Mouse (Mus musculus) kidney, embryonic 14.5 days (tissue): ENCODE results near the gene Nup214. TPM values are rescaled to one million over a fixed set of nuclear protein-coding genes. Genes with fewer than 3 reads are reported as not detected.

ENCODE experiments used
- ATAC-seq: fragments of 200-750 bp; cut with Nextera tagmentation; 2 replicates; pipeline ENCODE4 v1.8.0; 2017; ENCODE audit warnings: moderate number of reproducible peaks, mild to moderate bottlenecking, moderate TSS enrichment, moderate library complexity; ENCODE audit not compliant: low FRiP score, low TSS enrichment
- H3K27ac ChIP-seq: fragments of 300-500 bp; sonication (generic); 2 replicates; pipeline ENCODE4 v1.5.1; 2014; ENCODE audit warnings: low read depth, mild to moderate bottlenecking, low read length, moderate library complexity, mixed read lengths
- H3K27me3 ChIP-seq: fragments of 300-500 bp; sonication (generic); 2 replicates; pipeline ENCODE4 v1.6.1; 2014; ENCODE audit warnings: mild to moderate bottlenecking, low read length; ENCODE audit not compliant: control insufficient read depth, insufficient read depth
- H3K36me3 ChIP-seq: fragments of 300-500 bp; sonication (generic); 2 replicates; pipeline ENCODE4 v1.6.1; 2014; ENCODE audit warnings: low read length, mixed read lengths; ENCODE audit not compliant: control insufficient read depth, insufficient read depth
- H3K4me1 ChIP-seq: fragments of 300-500 bp; sonication (generic); 2 replicates; pipeline ENCODE4 v1.6.1; 2014; ENCODE audit warnings: low read length, mixed read lengths; ENCODE audit not compliant: control insufficient read depth, insufficient read depth
- H3K4me2 ChIP-seq: fragments of 300-500 bp; sonication (generic); replicated peaks from 2 replicates; pipeline ENCODE4 v1.6.1; 2014; ENCODE audit warnings: low read depth, mild to moderate bottlenecking, low read length
- H3K4me3 ChIP-seq: fragments of 300-500 bp; sonication (generic); 2 replicates; pipeline ENCODE4 v1.5.1; 2014; ENCODE audit warnings: mild to moderate bottlenecking, low read length
- H3K9ac ChIP-seq: fragments of 300-500 bp; sonication (generic); 2 replicates; pipeline ENCODE4 v1.6.1; 2014; ENCODE audit warnings: low read depth, mild to moderate bottlenecking, low read length, moderate library complexity
- H3K9me3 ChIP-seq: fragments of 300-500 bp; sonication (generic); 2 replicates; pipeline ENCODE4 v1.6.1; 2016; ENCODE audit warnings: low read length; ENCODE audit not compliant: control insufficient read depth
- WGBS: fragments of 180-500 bp; shearing (Covaris S2); extraction: QIAGEN DNeasy Blood & Tissue Kit; methylation state at CpG from one replicate; pipeline ENCODE4 v1.1.7; 2014; 5-methylcytosine and 5-hydroxymethylcytosine counted together
- polyA plus RNA-seq: library from polyadenylated mRNA; unstranded; fragments of >200 nt; fragmentation: Nextera tagmentation; extraction: Ambion mirVana; gene quantifications from 2 replicates; pipeline ENCODE4 v1.2.1, GENCODE M21; 2014

Gene Nup214
- polyA plus RNA-seq, 1 experiment from 2014 or later, result 97.4 TPM

DNA sequence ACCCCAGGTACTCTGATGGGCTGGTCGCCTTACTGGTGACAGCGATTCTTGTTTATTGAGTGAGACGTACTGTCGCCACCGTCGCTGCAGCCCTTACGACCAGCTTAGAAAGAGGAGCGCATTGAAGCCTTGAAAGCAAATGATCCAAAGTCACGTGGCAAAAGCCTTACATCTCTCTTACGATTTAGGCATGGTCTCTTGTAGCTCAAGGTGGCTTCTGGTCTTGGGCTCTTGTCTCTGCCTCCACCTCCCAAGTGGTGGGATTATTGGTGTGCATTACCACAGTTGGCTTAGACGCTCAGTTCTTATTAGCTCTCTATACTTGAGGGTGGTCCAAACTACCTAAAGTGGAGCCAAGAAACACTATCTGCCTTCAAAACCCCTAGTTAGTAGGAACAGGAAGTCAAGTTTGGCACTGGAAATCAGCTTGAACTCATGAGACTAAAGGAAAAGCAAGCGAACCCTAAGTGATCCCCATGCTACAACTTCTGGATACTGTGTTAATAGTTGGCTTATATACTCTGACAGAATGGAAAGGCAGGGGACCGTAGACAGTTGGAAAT, 654 bp downstream of the Nup214 start:
- Histone ChIP-seq H3K9me3 (no peaks in the 10 kb centered on the region), H3K27me3 (no peaks in the 10 kb centered on the region), H3K9ac (peak overlapping the region; percentile 94), H3K4me3 (peak overlapping the region; percentile 86), H3K4me2 (peak overlapping the region; percentile 65), H3K4me1 (peaks cover 7% of the 10 kb centered on the region; the same call in 1 of the 2 replicates), H3K27ac (no peak overlapping the region), H3K36me3 (peaks cover 46% of the 10 kb centered on the region)
- 9% methylated on average over 13 of the region's 13 CpGs for WGBS
- ATAC-seq, result no peak

DNA sequence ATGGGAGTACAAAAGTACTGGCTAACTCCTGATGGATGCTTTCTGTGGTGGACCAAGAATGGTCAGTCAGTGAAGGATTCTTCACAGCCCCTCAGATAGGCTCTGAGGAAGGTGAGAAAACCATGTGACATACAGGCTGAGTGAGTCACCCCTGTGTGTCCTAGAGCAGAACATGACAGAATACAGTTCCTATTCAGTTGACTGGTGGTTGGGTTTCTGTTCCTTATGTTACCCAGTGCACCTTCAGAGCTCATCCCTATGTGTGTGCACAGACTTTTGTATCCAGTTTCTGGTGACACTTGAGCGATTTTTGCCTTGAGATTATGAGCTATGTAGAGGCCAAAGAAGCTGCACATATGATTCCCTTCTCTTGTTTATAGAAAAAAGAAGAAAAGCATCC, 13.5 kb downstream of the Nup214 start:
- no peak for ATAC-seq
- 85% methylated on average over 1 of the region's 1 CpGs for WGBS

DNA sequence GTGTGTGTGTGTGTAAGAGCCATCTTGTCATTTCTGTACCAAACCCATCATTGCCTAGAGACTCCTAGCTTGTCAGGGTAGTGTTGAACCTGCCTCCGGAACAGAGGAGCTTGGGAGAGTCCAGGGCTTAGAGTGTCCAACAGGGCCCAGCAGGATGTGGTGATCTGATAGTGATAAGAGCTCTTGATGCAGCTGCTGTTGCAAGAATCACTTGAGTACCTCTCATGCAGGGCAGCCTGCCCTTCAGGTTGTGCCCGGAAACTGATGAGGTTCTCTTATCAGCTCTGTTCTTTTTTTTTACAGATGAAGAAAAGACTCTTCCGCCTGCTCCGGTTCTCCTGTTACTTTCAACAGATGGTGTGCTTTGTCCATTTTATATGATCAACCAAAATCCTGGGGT, 16.7 kb downstream of the Nup214 start:
- Histone ChIP-seq H3K9ac (no peak overlapping the region), H3K4me3 (no peak overlapping the region), H3K9me3 (no peaks in the 10 kb centered on the region), H3K27ac (no peak overlapping the region), H3K36me3 (peaks cover 96% of the 10 kb centered on the region), H3K4me2 (no peak overlapping the region), H3K4me1 (no peaks in the 10 kb centered on the region), H3K27me3 (no peaks in the 10 kb centered on the region)
- ATAC-seq, result no peak
- 95% methylated on average over 4 of the region's 4 CpGs for WGBS

More for the DNA sequence above, 13.5 kb downstream of the Nup214 start:
- Histone ChIP-seq H3K4me3 (no peak overlapping the region), H3K27ac (no peak overlapping the region), H3K4me1 (no peaks in the 10 kb centered on the region), H3K4me2 (no peak overlapping the region), H3K9ac (no peak overlapping the region), H3K36me3 (peaks cover 100% of the 10 kb centered on the region), H3K9me3 (no peaks in the 10 kb centered on the region), H3K27me3 (no peaks in the 10 kb centered on the region)

DNA sequence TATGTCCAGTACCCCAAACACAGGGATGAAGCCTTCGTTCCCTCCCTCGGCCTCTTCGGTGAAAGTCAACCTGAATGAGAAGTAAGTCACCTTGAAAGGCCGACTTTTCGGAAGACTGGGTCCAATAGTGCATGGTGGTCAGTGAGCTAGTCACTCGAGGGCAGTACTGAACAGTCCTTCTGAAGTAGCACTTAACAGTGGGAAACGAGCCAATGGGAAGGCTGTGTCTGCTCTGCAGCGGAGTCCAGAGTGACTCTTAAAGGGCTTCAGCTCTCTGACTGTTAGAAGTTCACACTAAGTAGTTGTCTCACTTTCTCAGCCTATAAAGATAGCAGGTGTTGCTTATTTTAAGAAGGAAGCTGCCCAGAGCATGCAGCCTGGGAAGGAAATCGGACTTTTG, 20.7 kb downstream of the Nup214 start:
- no peak overlapping the region for H3K27ac ChIP-seq
- no peak for ATAC-seq
- 93% methylated on average over 9 of the region's 9 CpGs for WGBS
- H3K4me1 ChIP-seq, result no peaks in the 10 kb centered on the region
- no peak overlapping the region for H3K4me3 ChIP-seq
- H3K27me3 ChIP-seq, result no peaks in the 10 kb centered on the region
- H3K4me2 ChIP-seq, result no peak overlapping the region
- peaks cover 94% of the 10 kb centered on the region for H3K36me3 ChIP-seq
- no peaks in the 10 kb centered on the region for H3K9me3 ChIP-seq
- H3K9ac ChIP-seq, result no peak overlapping the region

DNA sequence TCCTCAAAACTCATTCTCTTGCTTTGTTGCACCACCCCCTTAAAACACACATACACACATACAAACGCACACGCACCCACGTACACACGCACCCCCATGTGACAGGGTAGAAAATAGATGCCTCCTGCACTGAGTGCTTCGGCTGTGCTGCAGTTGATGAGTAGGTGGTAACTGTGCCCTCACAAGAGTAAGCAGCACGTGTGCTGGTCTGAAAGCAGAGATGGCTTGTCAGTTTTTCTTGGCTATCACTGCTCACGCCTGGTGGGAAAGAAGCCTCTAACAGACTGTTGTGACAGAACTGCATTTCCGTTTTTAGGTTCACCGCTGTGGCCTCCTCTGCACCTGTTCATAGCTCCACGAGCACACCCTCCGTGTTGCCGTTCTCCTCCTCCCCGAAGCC, 21.8 kb downstream of the Nup214 start:
- H3K9me3 ChIP-seq, result no peaks in the 10 kb centered on the region
- H3K36me3 ChIP-seq, result peaks cover 92% of the 10 kb centered on the region
- no peak for ATAC-seq
- WGBS, result 94% methylated on average over 13 of the region's 13 CpGs
- H3K9ac ChIP-seq, result no peak overlapping the region
- H3K4me2 ChIP-seq, result no peak overlapping the region
- H3K4me1 ChIP-seq, result no peaks in the 10 kb centered on the region
- no peak overlapping the region for H3K4me3 ChIP-seq
- H3K27me3 ChIP-seq, result no peaks in the 10 kb centered on the region
- no peak overlapping the region for H3K27ac ChIP-seq

DNA sequence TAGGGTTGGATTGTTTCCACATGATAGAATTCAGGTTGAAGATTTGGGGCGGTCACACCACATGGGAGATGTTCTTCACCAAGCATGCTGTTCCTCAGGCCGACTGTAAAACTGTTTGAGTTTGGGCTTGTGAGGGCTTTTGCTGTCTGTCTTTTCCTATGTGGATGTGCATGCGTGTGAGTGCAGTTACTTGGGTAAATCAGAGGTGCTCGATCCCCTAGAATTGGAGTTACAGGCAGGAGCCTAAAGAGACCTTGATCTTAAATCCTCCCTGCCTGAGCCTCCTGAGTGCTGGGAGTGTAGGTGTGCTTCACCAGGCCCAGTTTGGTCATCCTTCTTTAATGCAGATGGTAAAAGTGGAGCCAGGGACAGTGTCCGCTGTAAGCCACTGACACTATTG, 23.3 kb downstream of the Nup214 start:
- Histone ChIP-seq H3K27ac (no peak overlapping the region), H3K9ac (no peak overlapping the region), H3K27me3 (no peaks in the 10 kb centered on the region), H3K36me3 (peaks cover 85% of the 10 kb centered on the region), H3K4me1 (no peaks in the 10 kb centered on the region), H3K4me2 (no peak overlapping the region), H3K9me3 (no peaks in the 10 kb centered on the region), H3K4me3 (no peak overlapping the region)
- 91% methylated on average over 5 of the region's 5 CpGs for WGBS
- no peak for ATAC-seq

DNA sequence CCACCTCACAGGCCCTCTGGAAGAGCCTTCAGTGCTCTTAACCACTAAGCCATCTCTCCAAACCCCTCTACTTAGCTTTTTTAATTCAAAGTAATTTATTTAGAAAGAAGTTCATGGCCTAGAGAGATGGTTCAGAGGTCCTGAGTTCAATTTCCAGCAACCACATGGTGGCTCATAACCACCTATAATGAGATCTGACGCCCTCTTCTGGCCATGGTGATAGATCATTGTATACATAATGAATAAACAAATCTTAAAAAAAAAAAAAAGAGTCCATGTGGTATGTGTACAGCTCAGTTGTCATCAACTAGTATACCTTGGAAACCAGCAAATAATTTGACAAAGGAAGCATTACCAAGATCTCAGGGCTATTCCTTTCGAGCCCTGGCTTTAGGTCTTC, 24.2 kb downstream of the Nup214 start:
- Histone ChIP-seq H3K9me3 (no peaks in the 10 kb centered on the region), H3K4me1 (no peaks in the 10 kb centered on the region), H3K4me2 (no peak overlapping the region), H3K27me3 (no peaks in the 10 kb centered on the region), H3K36me3 (peaks cover 85% of the 10 kb centered on the region), H3K9ac (no peak overlapping the region), H3K27ac (no peak overlapping the region), H3K4me3 (no peak overlapping the region)
- WGBS, result 79% methylated on average over 2 of the region's 2 CpGs
- no peak for ATAC-seq

DNA sequence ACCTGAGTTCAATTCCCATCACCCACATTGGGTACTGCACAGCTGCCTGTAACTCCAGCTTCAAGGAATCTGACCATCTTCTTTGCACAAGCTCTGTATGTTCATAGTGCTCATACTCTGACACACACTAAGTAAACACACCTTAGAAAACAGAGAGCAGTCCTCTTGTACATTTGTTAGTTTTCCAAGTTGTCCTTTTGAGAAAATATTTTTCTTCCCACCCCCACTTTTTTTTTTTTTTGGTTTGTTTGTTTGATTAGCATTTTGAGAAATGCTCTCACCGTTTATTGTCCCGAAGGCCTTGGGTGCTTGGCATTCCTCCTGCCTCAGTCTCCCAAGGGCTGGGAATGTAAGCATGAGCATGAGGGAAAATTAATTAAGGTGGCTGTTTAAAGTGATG, 34.1 kb downstream of the Nup214 start:
- no peak overlapping the region for H3K9ac ChIP-seq
- 96% methylated on average over 2 of the region's 2 CpGs for WGBS
- no peak for ATAC-seq

DNA sequence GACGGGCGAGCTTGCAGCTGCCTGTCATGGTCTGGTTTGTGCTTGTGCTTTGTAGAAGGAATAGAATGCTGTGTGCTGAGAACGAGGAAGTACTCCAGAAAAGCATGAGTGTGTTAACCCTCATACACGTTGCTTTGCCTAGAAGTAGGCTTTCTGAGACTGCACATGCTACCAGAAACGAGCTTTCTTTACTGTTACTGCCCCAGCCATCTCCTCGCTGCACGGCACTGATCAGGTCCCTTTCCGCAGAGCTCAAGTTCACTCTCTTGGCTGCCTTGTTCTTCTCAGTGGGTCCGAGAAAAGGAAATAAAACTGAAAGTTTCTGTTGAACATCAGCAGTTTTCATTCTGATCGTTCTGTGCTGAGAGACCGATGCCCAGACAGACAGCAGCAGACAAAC, 34.5 kb downstream of the Nup214 start:
- Histone ChIP-seq H3K9me3 (no peaks in the 10 kb centered on the region), H3K36me3 (peaks cover 87% of the 10 kb centered on the region), H3K4me1 (no peaks in the 10 kb centered on the region), H3K4me3 (no peak overlapping the region), H3K9ac (no peak overlapping the region), H3K27me3 (no peaks in the 10 kb centered on the region), H3K4me2 (no peak overlapping the region), H3K27ac (no peak overlapping the region)
- WGBS, result 91% methylated on average over 11 of the region's 11 CpGs
- no peak for ATAC-seq

More for the DNA sequence above, 34.1 kb downstream of the Nup214 start:
- H3K36me3 ChIP-seq, result peaks cover 89% of the 10 kb centered on the region
- no peak overlapping the region for H3K27ac ChIP-seq
- no peak overlapping the region for H3K4me3 ChIP-seq
- H3K27me3 ChIP-seq, result no peaks in the 10 kb centered on the region
- H3K4me2 ChIP-seq, result no peak overlapping the region
- no peaks in the 10 kb centered on the region for H3K4me1 ChIP-seq
- H3K9me3 ChIP-seq, result no peaks in the 10 kb centered on the region
